Mouse (Mus musculus) forebrain, embryonic 16.5 days (tissue): ENCODE results near the gene Pan2. TPM values are rescaled to one million over a fixed set of nuclear protein-coding genes. Genes with fewer than 3 reads are reported as not detected.
"Not testable (repeated sequence)": the region's sequence is repeated elsewhere in the genome, so short reads cannot be mapped to it uniquely, and the experiment has no call there.

ENCODE experiments used
- ATAC-seq: fragments of 200-750 bp; cut with Nextera tagmentation; 2 replicates; pipeline ENCODE4 v1.8.0; 2017; ENCODE audit warnings: mild to moderate bottlenecking, moderate library complexity
- H3K27ac ChIP-seq: fragments of 300-500 bp; sonication (generic); 2 replicates; pipeline ENCODE4 v1.5.1; 2014; ENCODE audit warnings: low read length, control low read depth
- H3K27me3 ChIP-seq: fragments of 300-500 bp; sonication (generic); replicated peaks from 2 replicates; pipeline ENCODE4 v1.6.1; 2014; ENCODE audit warnings: low read length; ENCODE audit not compliant: control insufficient read depth, insufficient read depth
- H3K36me3 ChIP-seq: fragments of 300-500 bp; sonication (generic); 2 replicates; pipeline ENCODE4 v1.6.1; 2014; ENCODE audit not compliant: control insufficient read depth, insufficient read depth
- H3K4me1 ChIP-seq: fragments of 300-500 bp; sonication (generic); replicated peaks from 2 replicates; pipeline ENCODE4 v1.6.1; 2014; ENCODE audit warnings: low read length; ENCODE audit not compliant: control insufficient read depth, insufficient read depth
- H3K4me2 ChIP-seq: fragments of 300-500 bp; sonication (generic); 2 replicates; pipeline ENCODE4 v1.6.1; 2014; ENCODE audit warnings: mild to moderate bottlenecking, low read length, control low read depth
- H3K4me3 ChIP-seq: fragments of 300-500 bp; sonication (generic); replicated peaks from 2 replicates; pipeline ENCODE4 v1.5.1; 2014; ENCODE audit warnings: mild to moderate bottlenecking, low read length, control low read depth
- H3K9ac ChIP-seq: fragments of 300-500 bp; sonication (generic); replicated peaks from 2 replicates; pipeline ENCODE4 v1.6.1; 2014; ENCODE audit warnings: low read depth, low read length, control low read depth
- H3K9me3 ChIP-seq: fragments of 300-500 bp; sonication (generic); 2 replicates; pipeline ENCODE4 v1.6.1; 2016; ENCODE audit warnings: low read length; ENCODE audit not compliant: control insufficient read depth
- WGBS: fragments of 180-500 bp; shearing (Covaris S2); extraction: QIAGEN DNeasy Blood & Tissue Kit; methylation state at CpG from one replicate; pipeline ENCODE4 v1.1.7; 2014; 5-methylcytosine and 5-hydroxymethylcytosine counted together
- polyA plus RNA-seq: library from polyadenylated mRNA; unstranded; fragments of >200 nt; fragmentation: Nextera tagmentation; extraction: Ambion mirVana; gene quantifications from 2 replicates; pipeline ENCODE4 v1.2.1, GENCODE M21; 2015

Pan2 gene
- polyA plus RNA-seq = 27.8 and 28.5 TPM in 2 replicates

DNA sequence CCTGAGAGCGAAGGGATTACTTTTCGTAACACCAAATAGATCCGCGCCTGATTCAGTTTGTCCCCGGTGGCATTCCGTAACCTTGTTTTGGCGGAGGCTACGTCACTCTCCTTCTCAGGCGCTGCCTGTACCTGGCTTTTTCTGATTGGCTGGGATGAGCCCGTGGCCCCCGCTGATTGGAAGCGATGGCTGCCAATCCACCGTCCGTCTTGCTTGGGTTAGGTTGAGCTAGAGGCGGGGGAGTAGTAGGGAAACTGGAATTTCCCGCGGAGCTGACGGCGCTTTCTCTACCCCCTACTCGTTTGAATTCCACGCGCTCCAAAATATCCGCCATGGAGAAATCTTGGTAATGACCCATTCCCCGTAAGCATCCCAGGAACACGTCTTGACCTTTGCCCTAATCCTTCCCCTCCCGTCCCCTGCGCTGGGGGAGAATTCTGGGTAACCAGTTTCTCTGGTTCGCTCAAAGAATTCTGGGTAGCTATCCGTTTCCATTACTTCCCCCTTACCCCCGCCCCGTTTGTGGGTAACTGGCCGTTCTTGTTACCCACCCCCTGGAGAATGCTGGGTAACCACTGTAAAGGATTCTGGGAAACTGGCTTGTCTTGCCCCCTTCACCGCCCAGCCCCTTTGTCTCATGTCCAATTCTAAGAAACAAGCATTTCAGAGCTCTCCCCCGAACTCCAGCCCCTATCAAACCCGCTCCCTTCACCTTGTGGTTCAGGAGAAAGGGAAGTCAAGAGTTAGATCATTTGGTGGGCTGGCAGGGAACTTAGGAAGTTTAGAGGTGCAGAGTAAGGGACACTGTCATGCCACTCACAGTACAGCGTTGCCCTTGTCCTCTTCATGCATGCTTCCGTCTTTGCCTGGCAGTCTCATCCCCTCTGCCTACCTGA lies at the start of gene Pan2:
Pan2 (plus strand) TSS at position 210 of the 896 bp plus-strand sequence.
- peak; percentile 99 for ATAC-seq
- peak within 1 kb of the TSS; percentile 78 for H3K4me2 ChIP-seq

DNA sequence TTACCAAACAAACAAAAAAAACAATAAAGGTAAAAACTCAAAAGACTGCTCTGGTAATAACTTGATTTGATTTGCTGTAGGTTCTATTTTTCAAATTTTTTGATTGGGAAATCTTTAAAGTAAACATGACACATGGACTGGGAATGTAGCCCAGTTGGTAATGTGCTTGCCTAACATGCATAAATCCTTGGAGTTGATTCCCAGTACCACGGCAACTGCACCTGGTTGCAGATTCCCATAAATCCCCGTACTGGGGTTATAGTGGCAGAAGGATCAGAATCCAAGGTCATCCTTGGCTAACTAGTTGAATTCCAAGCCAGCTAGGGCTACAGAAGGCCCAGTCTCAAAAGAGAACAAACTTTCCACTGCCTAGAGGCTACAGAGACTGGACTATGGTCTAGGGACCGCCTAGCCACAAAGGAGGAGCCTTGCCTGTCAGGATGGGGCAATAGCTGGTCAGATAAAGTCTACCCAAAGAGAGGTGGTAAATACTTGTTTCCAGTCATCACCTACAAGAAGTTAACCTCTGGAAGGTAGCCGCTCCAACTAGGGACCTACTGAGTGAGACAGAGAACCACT lies 49.4 kb upstream of the Pan2 start, which contains the start of gene Apon:
Apon (plus strand) TSS at position 420 of the 579 bp plus-strand sequence.
- no peak for ATAC-seq
- no peak within 1 kb of the TSS for H3K4me2 ChIP-seq
- H3K27ac ChIP-seq = no peak within 1 kb of the TSS
- H3K9me3 ChIP-seq = no peaks in the 10 kb centered on the region
- no peaks in the 10 kb centered on the region for H3K4me1 ChIP-seq
- H3K27me3 ChIP-seq = no peaks in the 10 kb centered on the region
- H3K36me3 ChIP-seq = peaks cover 11% of the 10 kb centered on the region; the same call in 1 of the 2 replicates
- WGBS = 80% methylated on average over 4 of the region's 4 CpGs
- no peak within 1 kb of the TSS for H3K9ac ChIP-seq
- H3K4me3 ChIP-seq = no peak within 1 kb of the TSS

More for the DNA sequence above, at the start of gene Pan2:
- Histone ChIP-seq H3K27me3 (no peaks in the 10 kb centered on the region), H3K36me3 (0 out of 2 replicates have a peak, but pooled peaks cover 5% of the 10 kb centered on the region), H3K9me3 (no peaks in the 10 kb centered on the region), H3K27ac (peak within 1 kb of the TSS; percentile 97), H3K4me3 (peak within 1 kb of the TSS; percentile 63), H3K4me1 (peaks cover 15% of the 10 kb centered on the region), H3K9ac (peak within 1 kb of the TSS; percentile 81)
- WGBS = under 1% methylated on average over 37 of the region's 37 CpGs

DNA sequence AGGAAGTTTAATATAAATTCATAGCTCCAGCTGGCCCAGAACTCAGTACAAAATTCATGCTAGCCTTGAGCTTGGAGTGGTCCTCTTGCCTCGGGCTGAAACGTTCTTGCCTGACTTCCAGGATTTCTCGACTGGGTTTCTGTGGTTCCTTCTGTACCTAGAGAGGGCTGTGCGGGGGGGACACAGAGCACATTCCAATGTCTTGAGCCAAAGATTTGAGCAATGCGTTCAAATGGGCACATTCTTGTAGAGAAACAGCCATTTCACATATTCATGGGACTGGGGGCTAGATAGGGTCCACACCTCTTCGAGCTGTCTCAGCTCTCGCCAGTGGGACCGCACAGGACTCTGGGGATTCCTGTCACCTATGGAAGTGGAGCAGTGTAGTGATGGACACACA lies 47.2 kb upstream of the Pan2 start:
- H3K4me1 ChIP-seq = no peaks in the 10 kb centered on the region
- no peak overlapping the region for H3K4me3 ChIP-seq
- WGBS = 90% methylated on average over 8 of the region's 8 CpGs
- ATAC-seq = no peak
- H3K27ac ChIP-seq = no peak overlapping the region
- no peak overlapping the region for H3K9ac ChIP-seq
- no peak overlapping the region for H3K4me2 ChIP-seq
- H3K9me3 ChIP-seq = no peaks in the 10 kb centered on the region
- no peaks in the 10 kb centered on the region for H3K27me3 ChIP-seq
- peaks cover 6% of the 10 kb centered on the region; the same call in 1 of the 2 replicates for H3K36me3 ChIP-seq

DNA sequence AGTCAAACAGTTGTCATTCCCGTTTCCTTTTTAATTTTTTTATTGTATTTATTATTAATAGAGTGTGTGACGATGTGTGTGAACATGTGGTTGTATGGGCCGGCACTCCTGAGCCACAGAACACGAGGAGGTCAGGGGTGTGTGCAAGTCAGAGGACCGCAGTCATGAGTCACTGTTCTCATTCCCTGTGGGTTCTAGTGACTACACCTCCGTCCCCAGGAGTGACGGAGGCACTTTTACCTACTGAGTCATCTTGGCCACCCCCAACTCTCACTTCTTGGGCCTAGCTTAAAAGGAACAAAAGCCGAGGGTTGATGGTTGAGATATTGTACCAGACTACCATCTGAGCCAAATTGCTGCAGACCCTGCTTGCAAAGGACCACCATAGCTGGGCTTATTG lies 46.8 kb upstream of the Pan2 start:
- Histone ChIP-seq H3K27ac (no peak overlapping the region), H3K36me3 (peaks cover 6% of the 10 kb centered on the region; the same call in 1 of the 2 replicates), H3K27me3 (no peaks in the 10 kb centered on the region), H3K9me3 (no peaks in the 10 kb centered on the region), H3K4me2 (no peak overlapping the region), H3K4me1 (no peaks in the 10 kb centered on the region), H3K9ac (no peak overlapping the region), H3K4me3 (no peak overlapping the region)
- 94% methylated on average over 8 of the region's 8 CpGs for WGBS
- ATAC-seq = no peak

DNA sequence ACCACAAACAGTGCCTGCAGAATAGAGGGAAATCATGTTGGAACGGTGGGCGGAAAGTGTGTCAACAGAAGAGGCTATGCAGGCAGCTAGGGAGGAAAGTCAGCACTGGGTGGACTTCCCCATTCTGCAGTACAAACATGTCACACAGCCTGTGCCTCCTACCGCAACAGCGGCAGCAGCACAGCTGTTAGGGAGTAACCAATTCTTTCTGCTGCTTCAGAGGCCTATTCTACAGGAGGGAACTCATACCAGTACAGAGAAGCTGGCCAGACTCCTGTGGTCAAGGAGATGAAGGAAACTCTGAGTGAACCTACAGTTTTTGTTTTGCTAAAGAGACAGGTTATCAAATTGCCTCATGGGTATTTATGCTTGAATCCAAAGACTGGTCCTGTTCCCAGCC lies 44.2 kb upstream of the Pan2 start:
- H3K4me2 ChIP-seq = no peak overlapping the region
- H3K9ac ChIP-seq = no peak overlapping the region
- H3K36me3 ChIP-seq = no peaks in the 10 kb centered on the region
- H3K27ac ChIP-seq = no peak overlapping the region
- H3K27me3 ChIP-seq = no peaks in the 10 kb centered on the region
- H3K9me3 ChIP-seq = no peaks in the 10 kb centered on the region
- no peak overlapping the region for H3K4me3 ChIP-seq
- no peak for ATAC-seq
- WGBS = 94% methylated on average over 4 of the region's 4 CpGs
- no peaks in the 10 kb centered on the region for H3K4me1 ChIP-seq

DNA sequence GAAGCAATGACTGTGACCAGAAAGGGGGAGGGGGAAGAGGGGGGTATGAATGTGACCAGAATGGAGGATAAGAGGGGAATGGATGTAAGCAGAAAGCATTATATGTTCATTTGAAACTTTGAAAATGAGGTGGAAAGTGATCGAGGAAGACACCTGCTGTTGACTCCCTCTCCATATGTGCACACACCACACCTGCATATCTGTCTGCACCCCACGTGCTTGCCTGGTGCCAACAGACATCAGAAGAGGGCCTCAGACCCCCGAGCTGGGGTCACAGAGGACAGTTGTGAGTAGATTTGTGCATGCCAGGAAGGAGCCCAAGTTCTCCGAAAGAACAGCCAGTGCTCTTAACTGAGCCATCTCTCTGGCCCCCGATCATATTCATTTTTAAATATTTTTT lies 43.2 kb upstream of the Pan2 start:
- H3K4me1 ChIP-seq = no peaks in the 10 kb centered on the region
- WGBS = 84% methylated on average over 5 of the region's 5 CpGs

DNA sequence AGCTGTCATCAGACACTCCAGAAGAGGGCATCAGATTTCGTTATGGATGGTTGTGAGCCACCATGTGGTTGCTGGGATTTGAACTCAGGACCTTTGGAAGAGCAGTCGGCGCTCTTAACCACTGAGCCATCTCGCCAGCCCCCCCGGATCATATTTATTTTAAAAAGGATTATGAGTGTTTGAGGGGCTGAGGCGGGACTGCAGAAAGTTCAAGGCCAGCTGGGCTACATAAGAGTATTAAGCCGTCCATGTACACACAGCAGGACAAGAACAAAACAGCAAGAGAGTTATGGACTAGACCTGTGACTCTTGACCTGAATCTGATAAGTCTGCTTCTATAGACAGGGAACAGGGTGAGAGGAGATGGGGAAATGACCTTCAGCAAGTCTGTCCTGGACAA lies 42.8 kb upstream of the Pan2 start:
- H3K9me3 ChIP-seq, H3K4me3 ChIP-seq, H3K9ac ChIP-seq, ATAC-seq, H3K27me3 ChIP-seq, H3K36me3 ChIP-seq, H3K4me1 ChIP-seq, H3K4me2 ChIP-seq, H3K27ac ChIP-seq: not testable (repeated sequence)
- WGBS = 90% methylated on average over 7 of the region's 7 CpGs

More for the DNA sequence above, 43.2 kb upstream of the Pan2 start:
- no peak overlapping the region for H3K4me2 ChIP-seq
- no peak overlapping the region for H3K4me3 ChIP-seq
- H3K36me3 ChIP-seq = no peaks in the 10 kb centered on the region
- H3K9me3 ChIP-seq = no peaks in the 10 kb centered on the region
- no peak overlapping the region for H3K9ac ChIP-seq
- ATAC-seq = no peak
- no peak overlapping the region for H3K27ac ChIP-seq
- H3K27me3 ChIP-seq = no peaks in the 10 kb centered on the region

DNA sequence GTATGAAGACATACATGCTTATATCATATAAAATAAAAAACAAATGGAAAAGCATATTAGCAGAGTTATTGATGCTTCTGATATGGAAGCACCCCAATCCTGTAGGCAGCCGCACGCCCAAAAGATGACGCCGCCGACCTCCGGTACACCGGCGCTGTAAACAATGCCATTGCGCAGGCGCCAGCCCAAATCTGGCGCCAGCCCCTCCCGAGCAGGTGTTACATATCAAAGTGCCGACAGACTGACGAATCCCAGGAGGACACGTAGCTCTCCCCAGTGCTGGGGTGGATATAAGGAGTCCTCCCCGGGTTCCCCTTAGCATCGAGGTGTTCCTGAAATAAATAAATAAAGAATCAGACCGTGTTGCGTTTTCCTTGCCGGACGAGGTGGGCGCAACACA lies 40.8 kb upstream of the Pan2 start:
- 86% methylated on average over 22 of the region's 22 CpGs for WGBS
- H3K9ac ChIP-seq = no peak overlapping the region
- no peak overlapping the region for H3K27ac ChIP-seq

More for the DNA sequence above, 40.8 kb upstream of the Pan2 start:
- ATAC-seq = no peak
- H3K4me3 ChIP-seq = no peak overlapping the region
- H3K36me3 ChIP-seq = no peaks in the 10 kb centered on the region
- no peaks in the 10 kb centered on the region for H3K9me3 ChIP-seq
- H3K4me2 ChIP-seq = no peak overlapping the region
- no peaks in the 10 kb centered on the region for H3K4me1 ChIP-seq
- no peaks in the 10 kb centered on the region for H3K27me3 ChIP-seq
